Mouse (Mus musculus) heart, embryonic 15.5 days (tissue): Measurements from ENCODE around the gene Cgref1. TPM values are rescaled to one million over a fixed set of nuclear protein-coding genes. Genes with fewer than 3 reads are reported as not detected.

Source experiments
- ATAC-seq: fragments of 200-750 bp; cut with Nextera tagmentation; replicated peaks from 2 replicates; pipeline ENCODE4 v1.8.0; 2017; ENCODE audit warnings: low read depth, moderate TSS enrichment; ENCODE audit not compliant: insufficient number of reproducible peaks, insufficient read depth, low FRiP score
- H3K27ac ChIP-seq: fragments of 300-500 bp; sonication (generic); 2 replicates; pipeline ENCODE4 v1.5.1; 2015; ENCODE audit warnings: mild to moderate bottlenecking, inconsistent platforms
- H3K27me3 ChIP-seq: fragments of 300-500 bp; sonication (generic); 2 replicates; pipeline ENCODE4 v1.6.1; 2015; ENCODE audit warnings: inconsistent platforms
- H3K36me3 ChIP-seq: fragments of 300-500 bp; sonication (generic); 2 replicates; pipeline ENCODE4 v1.6.1; 2015; ENCODE audit warnings: mild to moderate bottlenecking, inconsistent platforms
- H3K4me1 ChIP-seq: fragments of 300-500 bp; sonication (generic); replicated peaks from 2 replicates; pipeline ENCODE4 v1.6.1; 2015; ENCODE audit warnings: inconsistent platforms
- H3K4me2 ChIP-seq: fragments of 300-500 bp; sonication (generic); 2 replicates; pipeline ENCODE4 v1.6.1; 2015; ENCODE audit warnings: inconsistent platforms, mild to moderate bottlenecking, moderate library complexity
- H3K4me3 ChIP-seq: fragments of 300-500 bp; sonication (generic); 2 replicates; pipeline ENCODE4 v1.5.1; 2015; ENCODE audit warnings: mild to moderate bottlenecking, inconsistent platforms
- H3K9ac ChIP-seq: fragments of 300-500 bp; sonication (generic); 2 replicates; pipeline ENCODE4 v1.6.1; 2015; ENCODE audit warnings: mild to moderate bottlenecking, inconsistent platforms
- H3K9me3 ChIP-seq: fragments of 300-500 bp; sonication (generic); replicated peaks from 2 replicates; pipeline ENCODE4 v1.6.1; 2016; ENCODE audit warnings: inconsistent platforms
- WGBS: fragments of 180-500 bp; shearing (Covaris S2); methylation state at CpG from one replicate; pipeline ENCODE4 v1.1.7; 2015; ENCODE audit warnings: mixed read lengths; 5-methylcytosine and 5-hydroxymethylcytosine counted together
- polyA plus RNA-seq: library from polyadenylated mRNA; unstranded; fragments of >200 nt; fragmentation: Nextera tagmentation; extraction: Ambion mirVana; gene quantifications from 2 replicates; pipeline ENCODE4 v1.2.1, GENCODE M21; 2015

Gene Cgref1
- polyA plus RNA-seq, 1 experiment from 2014 or later, result 2.4 TPM

DNA sequence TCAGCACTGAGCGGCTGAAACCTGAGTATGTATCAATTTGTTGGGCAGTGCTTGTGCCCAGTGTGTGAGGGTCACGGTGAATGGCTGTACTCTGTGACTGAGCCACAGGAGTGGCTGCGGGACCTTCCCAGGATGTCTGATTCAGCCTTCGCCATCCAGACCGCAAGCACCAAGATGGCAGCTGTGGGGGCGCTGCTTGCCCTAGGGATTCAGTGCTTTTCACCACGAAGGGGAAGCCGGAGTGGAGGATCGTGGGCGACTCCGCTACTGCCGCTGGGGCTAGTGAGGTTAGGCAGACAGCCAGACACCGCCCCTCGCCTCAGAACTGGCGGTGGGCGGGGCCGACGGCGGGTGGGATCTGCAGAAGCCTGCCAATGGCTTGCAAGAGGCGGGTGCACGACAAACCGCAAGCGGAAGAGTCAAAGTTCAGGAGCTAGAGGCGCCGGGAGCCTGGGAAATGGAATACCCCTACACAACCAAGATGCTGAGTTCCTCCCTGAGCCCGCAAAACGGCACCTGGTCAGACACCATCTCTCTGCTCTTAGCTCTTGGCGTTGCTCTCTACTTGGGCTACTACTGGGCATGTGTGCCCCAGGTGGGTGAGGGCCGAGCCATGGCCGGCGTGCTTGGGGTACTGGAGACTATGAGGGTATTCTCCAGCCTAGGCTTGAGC is 4.4 kb upstream of the Cgref1 start:
- ATAC-seq, result peak; percentile 87
- under 1% methylated on average over 31 of the region's 31 CpGs for WGBS

DNA sequence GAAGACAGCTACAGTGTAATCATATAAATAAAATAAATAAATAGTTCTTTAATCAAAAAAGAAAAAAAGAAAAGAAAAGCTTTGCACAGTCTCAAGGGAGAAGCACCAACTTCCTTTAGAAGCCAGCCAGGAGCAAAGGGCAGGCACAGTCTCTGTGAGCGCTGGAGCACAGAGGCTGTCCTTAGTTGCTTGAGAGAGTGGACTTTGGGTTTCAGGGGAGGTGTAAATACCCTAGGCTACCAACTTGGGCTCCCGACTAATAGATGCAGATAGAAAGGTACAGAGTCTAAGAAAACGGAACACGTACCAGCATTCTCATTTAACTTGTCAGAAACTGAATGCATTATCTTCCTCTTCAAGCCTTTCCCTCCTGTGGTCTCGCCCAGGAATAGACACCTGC is 3.2 kb upstream of the Cgref1 start:
- peaks cover 2% of the 10 kb centered on the region for H3K36me3 ChIP-seq
- no peaks in the 10 kb centered on the region for H3K9me3 ChIP-seq
- peaks cover 25% of the 10 kb centered on the region for H3K4me1 ChIP-seq
- no peak overlapping the region for H3K27ac ChIP-seq
- no peak overlapping the region for H3K9ac ChIP-seq
- H3K4me2 ChIP-seq, result no peak overlapping the region
- WGBS, result 73% methylated on average over 5 of the region's 5 CpGs
- H3K4me3 ChIP-seq, result no peak overlapping the region
- peaks cover 9% of the 10 kb centered on the region; the same call in 1 of the 2 replicates for H3K27me3 ChIP-seq
- no peak for ATAC-seq

More for the DNA sequence above, 4.4 kb upstream of the Cgref1 start:
- no peaks in the 10 kb centered on the region for H3K9me3 ChIP-seq
- H3K4me2 ChIP-seq, result peak overlapping the region; percentile 91
- H3K27me3 ChIP-seq, result peaks cover 9% of the 10 kb centered on the region; the same call in 1 of the 2 replicates
- peaks cover 13% of the 10 kb centered on the region for H3K36me3 ChIP-seq
- peak overlapping the region; percentile 83 for H3K27ac ChIP-seq
- H3K9ac ChIP-seq, result peak overlapping the region; percentile 69
- peak overlapping the region; percentile 75 for H3K4me3 ChIP-seq
- H3K4me1 ChIP-seq, result peaks cover 25% of the 10 kb centered on the region

DNA sequence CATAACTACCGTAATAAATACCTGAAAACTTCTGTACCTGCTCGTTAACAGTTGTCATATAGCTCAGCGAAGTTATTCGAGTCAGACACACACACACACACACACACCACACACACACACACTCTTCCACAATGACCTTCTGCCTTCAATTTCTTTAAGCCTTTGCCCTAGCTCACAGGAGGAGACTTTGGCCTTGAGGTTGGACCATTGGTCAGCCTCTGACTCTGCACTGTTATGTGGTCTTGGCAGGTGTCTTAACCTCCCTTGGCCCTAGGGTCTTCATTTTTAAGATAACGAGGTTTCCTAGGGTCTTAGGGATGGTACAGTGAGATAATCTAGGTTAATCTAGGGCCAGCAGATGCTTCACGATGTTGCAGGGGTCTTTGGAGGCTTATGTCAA is 1.0 kb downstream of the Cgref1 start:
- Histone ChIP-seq H3K36me3 (no peaks in the 10 kb centered on the region), H3K27ac (no peak overlapping the region), H3K4me2 (no peak overlapping the region), H3K9ac (no peak overlapping the region), H3K4me3 (no peak overlapping the region), H3K9me3 (no peaks in the 10 kb centered on the region), H3K4me1 (peaks cover 13% of the 10 kb centered on the region), H3K27me3 (peaks cover 9% of the 10 kb centered on the region; the same call in 1 of the 2 replicates)
- 84% methylated on average over 6 of the region's 6 CpGs for WGBS
- no peak for ATAC-seq

DNA sequence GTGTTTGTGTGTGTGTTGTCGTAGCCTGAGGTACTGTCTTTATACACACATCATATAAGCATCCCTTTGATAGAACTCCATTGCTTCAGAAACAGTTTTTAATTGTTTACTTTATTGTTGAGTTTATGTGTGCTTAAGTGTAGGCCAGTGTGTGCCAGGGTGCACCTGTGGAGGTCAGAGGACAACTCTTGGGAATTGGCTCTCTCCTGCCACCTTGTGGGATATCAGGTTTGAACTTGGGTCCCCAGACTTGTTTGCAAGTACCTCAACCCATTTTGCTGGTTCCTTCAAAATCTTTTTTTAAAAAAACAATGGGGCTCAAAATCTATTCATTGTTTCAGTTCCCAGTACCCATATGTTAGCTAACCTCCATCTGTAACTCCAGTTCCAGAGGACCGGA is 2.4 kb downstream of the Cgref1 start:
- Histone ChIP-seq H3K27ac (no peak overlapping the region), H3K36me3 (no peaks in the 10 kb centered on the region), H3K4me3 (no peak overlapping the region), H3K9ac (no peak overlapping the region), H3K9me3 (no peaks in the 10 kb centered on the region), H3K4me2 (no peak overlapping the region), H3K4me1 (peaks cover 7% of the 10 kb centered on the region), H3K27me3 (peaks cover 9% of the 10 kb centered on the region; the same call in 1 of the 2 replicates)
- no peak for ATAC-seq
- 94% methylated on average over 2 of the region's 2 CpGs for WGBS

DNA sequence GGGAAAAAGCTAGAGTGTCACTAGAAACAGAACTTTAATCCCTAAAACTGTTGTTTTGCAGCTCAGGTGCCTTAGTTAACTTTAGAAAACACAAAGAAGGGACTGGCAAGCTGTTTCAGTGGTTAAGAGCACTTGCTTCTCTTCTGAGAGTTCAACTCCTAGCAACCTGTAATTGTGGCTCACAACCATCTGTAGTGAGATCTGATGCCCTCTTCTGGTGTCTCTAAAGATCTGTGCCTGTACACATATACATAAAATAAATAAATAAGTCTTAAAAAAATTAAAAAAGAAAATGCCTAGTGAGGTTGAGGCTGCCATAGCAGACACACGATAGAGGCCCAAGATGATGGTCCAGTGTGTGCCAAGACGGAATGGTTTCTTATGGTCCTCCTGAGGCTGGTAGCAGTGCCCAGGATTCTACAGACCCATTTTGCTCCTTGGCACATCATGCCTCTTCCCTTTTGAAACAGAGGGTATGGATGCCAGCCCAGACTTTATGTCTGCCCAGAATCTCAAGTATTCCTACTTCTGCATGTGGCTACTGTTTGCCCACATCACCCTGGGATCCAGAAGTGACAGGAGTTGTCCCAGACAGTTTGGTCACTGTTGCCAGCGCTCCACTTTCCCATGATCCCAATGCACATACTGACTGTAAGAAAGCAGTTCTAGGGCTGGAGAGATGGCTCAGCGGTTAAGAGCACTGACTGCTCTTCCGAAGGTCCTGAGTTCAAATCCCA is 10.5 kb downstream of the Cgref1 start:
- Histone ChIP-seq H3K4me2 (no peak overlapping the region), H3K27ac (no peak overlapping the region), H3K9me3 (no peaks in the 10 kb centered on the region), H3K9ac (no peak overlapping the region), H3K27me3 (no peaks in the 10 kb centered on the region), H3K4me3 (no peak overlapping the region), H3K4me1 (peaks cover 7% of the 10 kb centered on the region), H3K36me3 (no peaks in the 10 kb centered on the region)
- 89% methylated on average over 5 of the region's 5 CpGs for WGBS
- ATAC-seq, result no peak

DNA sequence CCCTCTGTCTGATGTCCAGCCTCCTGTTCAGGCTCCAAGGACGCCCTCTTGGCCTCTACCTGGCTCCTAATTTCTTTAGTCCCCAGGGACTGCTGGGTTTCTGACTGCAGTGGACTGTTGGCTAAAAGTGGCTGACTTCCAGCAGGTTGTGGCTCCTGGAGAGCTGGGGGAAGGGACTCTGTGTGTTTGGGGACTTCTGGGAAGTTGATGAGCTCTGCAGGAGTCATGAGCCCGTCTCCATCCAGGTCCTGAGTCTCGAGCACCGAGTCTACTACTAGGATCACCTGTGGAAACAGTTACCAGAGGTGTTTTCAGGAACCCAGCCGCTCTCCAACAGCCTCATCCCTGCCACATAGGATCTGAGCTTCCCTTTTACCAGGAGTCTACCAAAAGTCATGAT is 11.7 kb downstream of the Cgref1 start:
- no peaks in the 10 kb centered on the region for H3K27me3 ChIP-seq
- no peaks in the 10 kb centered on the region for H3K9me3 ChIP-seq
- no peak overlapping the region for H3K27ac ChIP-seq
- ATAC-seq, result no peak
- H3K4me2 ChIP-seq, result no peak overlapping the region
- 54% methylated on average over 5 of the region's 5 CpGs for WGBS
- H3K4me1 ChIP-seq, result peaks cover 7% of the 10 kb centered on the region
- H3K36me3 ChIP-seq, result no peaks in the 10 kb centered on the region
- no peak overlapping the region for H3K9ac ChIP-seq
- no peak overlapping the region for H3K4me3 ChIP-seq

DNA sequence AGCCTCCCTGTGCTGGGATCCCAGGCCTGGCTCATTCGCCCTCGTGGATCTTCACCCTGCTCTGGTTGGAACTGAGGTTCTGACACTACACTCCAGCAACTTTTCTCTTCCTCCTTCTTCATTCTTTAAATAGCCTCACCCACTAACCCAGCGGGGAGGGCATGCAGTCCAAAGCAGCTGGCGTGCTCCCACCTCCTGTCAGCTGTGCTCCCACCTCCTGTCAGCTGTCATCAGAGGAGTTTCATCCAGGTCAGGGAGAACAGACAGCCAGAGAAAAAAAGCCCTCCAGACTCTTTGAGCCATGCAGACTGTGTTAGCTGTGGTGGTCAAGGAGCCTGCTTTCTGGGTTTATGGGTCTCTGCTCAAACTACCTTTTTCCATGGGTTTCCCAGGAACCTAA is 14.0 kb downstream of the Cgref1 start:
- peaks cover 9% of the 10 kb centered on the region for H3K4me1 ChIP-seq
- 59% methylated on average over 4 of the region's 4 CpGs for WGBS

DNA sequence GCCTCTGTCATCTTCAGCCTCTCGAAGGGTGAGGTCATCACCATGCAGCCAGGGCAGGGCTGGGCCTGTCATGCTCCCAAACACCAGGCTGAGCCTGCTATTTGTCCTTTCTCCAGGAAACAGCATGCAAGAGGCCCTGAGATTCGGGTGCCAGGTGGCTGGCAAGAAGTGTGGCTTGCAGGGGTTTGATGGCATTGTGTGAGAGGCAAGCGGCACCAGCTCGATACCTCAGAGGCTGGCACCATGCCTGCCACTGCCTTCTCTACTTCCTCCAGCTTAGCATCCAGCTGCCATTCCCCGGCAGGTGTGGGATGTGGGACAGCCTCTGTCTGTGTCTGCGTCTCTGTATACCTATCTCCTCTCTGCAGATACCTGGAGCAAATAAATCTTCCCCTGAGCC is 14.5 kb downstream of the Cgref1 start:
- no peaks in the 10 kb centered on the region for H3K27me3 ChIP-seq
- WGBS, result 79% methylated on average over 6 of the region's 6 CpGs
- no peak for ATAC-seq
- no peak overlapping the region for H3K4me2 ChIP-seq
- H3K9ac ChIP-seq, result no peak overlapping the region
- no peaks in the 10 kb centered on the region for H3K36me3 ChIP-seq
- H3K9me3 ChIP-seq, result no peaks in the 10 kb centered on the region
- H3K4me3 ChIP-seq, result no peak overlapping the region
- H3K27ac ChIP-seq, result no peak overlapping the region
- peaks cover 9% of the 10 kb centered on the region for H3K4me1 ChIP-seq

More for the DNA sequence above, 14.0 kb downstream of the Cgref1 start:
- no peak overlapping the region for H3K4me2 ChIP-seq
- no peaks in the 10 kb centered on the region for H3K27me3 ChIP-seq
- no peak overlapping the region for H3K4me3 ChIP-seq
- H3K9me3 ChIP-seq, result no peaks in the 10 kb centered on the region
- H3K36me3 ChIP-seq, result no peaks in the 10 kb centered on the region
- H3K27ac ChIP-seq, result no peak overlapping the region
- no peak for ATAC-seq
- no peak overlapping the region for H3K9ac ChIP-seq

DNA sequence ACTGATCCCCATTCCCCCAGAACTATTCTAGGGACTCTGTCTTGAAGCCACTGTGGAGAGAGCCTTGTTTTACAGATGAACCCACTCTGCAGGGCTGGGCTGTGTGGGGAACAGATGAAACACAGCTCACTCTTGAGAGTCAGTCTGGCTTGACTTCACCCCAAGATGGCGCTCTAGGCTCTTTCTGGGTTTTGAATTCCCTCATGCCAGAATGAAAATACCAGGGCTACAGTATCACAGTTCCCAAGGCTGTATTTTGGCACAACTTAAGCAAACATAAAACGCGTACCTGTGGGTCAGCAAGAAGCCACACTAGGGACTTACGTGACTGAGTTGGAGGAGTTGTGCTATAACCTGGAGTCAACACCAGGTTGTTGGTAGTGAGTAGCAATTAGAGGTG is 15.3 kb downstream of the Cgref1 start:
- no peak for ATAC-seq
- H3K36me3 ChIP-seq, result no peaks in the 10 kb centered on the region
- no peak overlapping the region for H3K9ac ChIP-seq
- H3K27me3 ChIP-seq, result no peaks in the 10 kb centered on the region
- WGBS, result 43% methylated on average over 4 of the region's 4 CpGs
- H3K4me3 ChIP-seq, result no peak overlapping the region
- no peaks in the 10 kb centered on the region for H3K9me3 ChIP-seq
- no peak overlapping the region for H3K27ac ChIP-seq
- H3K4me1 ChIP-seq, result peaks cover 9% of the 10 kb centered on the region
- no peak overlapping the region for H3K4me2 ChIP-seq

DNA sequence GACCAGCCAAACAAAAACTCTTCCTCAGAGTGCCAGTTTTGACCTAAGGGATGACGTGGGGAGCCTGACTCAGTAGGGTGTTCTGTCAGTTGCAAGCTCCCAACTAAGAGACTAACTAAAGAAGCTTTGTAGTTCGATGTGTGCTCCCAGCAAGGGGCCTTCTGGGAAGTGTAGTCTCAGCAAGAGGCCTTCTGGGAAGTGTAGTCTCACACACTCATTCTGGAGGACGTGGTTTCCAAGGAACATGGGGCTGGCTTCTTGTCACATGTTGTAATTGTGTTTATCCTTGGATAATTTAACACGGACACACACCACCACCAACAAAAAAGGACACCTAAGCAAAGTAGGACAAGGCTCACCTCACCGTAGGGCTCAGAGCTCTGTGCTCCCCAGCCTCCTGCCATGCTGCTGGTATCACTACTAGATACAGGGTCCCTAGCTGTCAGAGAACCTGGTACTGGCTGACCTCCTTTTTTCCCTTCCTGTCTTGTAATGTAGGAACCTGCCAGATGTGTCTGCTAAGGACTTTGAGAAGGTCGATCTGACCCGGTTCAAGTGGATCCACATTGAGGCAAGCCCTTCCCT is 17.4 kb downstream of the Cgref1 start:
- H3K9me3 ChIP-seq, result no peaks in the 10 kb centered on the region
- no peaks in the 10 kb centered on the region for H3K27me3 ChIP-seq
- H3K27ac ChIP-seq, result no peak overlapping the region
- H3K4me2 ChIP-seq, result peak overlapping the region; percentile 37
- H3K4me3 ChIP-seq, result no peak overlapping the region
- no peak; the same call in 1 of the 2 replicates for ATAC-seq
- no peaks in the 10 kb centered on the region for H3K36me3 ChIP-seq
- H3K4me1 ChIP-seq, result peaks cover 10% of the 10 kb centered on the region
- H3K9ac ChIP-seq, result no peak overlapping the region
- 43% methylated on average over 7 of the region's 7 CpGs for WGBS

DNA sequence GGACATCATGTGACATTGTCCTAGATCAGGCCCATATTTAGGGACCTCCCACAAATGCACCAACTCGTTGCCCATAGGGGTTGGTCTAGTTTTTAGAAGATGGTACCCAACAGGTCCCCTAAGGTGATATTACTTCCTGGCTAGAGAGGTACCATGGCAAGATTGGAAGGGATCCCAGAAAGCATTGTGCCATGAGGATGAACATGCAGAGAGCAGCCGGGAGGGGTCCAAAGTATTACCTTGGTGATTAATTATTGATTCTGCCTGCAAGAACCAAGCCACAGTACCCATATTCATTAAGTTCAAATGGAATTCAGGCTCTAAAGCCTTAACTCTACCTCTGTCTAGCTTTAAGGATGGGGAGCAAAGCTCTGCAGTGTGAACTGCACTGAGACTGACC is 19.3 kb downstream of the Cgref1 start:
- no peak overlapping the region for H3K4me2 ChIP-seq
- no peaks in the 10 kb centered on the region for H3K27me3 ChIP-seq
- no peaks in the 10 kb centered on the region for H3K9me3 ChIP-seq
- ATAC-seq, result no peak
- H3K4me1 ChIP-seq, result peaks cover 21% of the 10 kb centered on the region
- 72% methylated on average over 2 of the region's 2 CpGs for WGBS
- H3K36me3 ChIP-seq, result no peaks in the 10 kb centered on the region
- no peak overlapping the region for H3K4me3 ChIP-seq
- H3K27ac ChIP-seq, result no peak overlapping the region
- no peak overlapping the region for H3K9ac ChIP-seq
